ENCODE assay signal across 27 mouse cellular contexts in genomic region chr3:104668989-104669388, GRCm38 (mm10). TPM values are rescaled to one million over a fixed set of nuclear protein-coding genes. Genes with fewer than 3 reads are reported as not detected.
DNase-seq lines count a peak whose midpoint lies in the region; ATAC-seq lines count a peak whose summit lies in the region.
"Had no signal": no experiment of that assay in that cellular context is flagged by ENCODE, and none has a peak within 500 bp of the region (broad histone marks: within the 10 kb centered on the region; RNA-seq: fewer than 3 reads in every experiment).

No protein-coding gene starts in this region.

- 68% methylated on average over 5 of the region's 5 CpGs for WGBS in liver, embryonic 13.5 days (ENCODE audit: insufficient replicate concordance)
- 90% methylated on average over 5 of the region's 5 CpGs for WGBS in hindbrain, embryonic 13.5 days

- H3K4me3 ChIP-seq in liver, embryonic 13.5 days (replicated peaks), result no peak overlapping the region
- H3K4me3 ChIP-seq in hindbrain, embryonic 13.5 days, result no peak overlapping the region
- H3K4me3 ChIP-seq: embryonic facial prominence, embryonic 13.5 days; forebrain, embryonic 15.5 days; limb, embryonic 13.5 days; lung, embryonic 15.5 days had no signal

- H3K36me3 ChIP-seq in liver, embryonic 13.5 days, result no peaks in the 10 kb centered on the region
- no peaks in the 10 kb centered on the region for H3K36me3 ChIP-seq in hindbrain, embryonic 13.5 days
- H3K36me3 ChIP-seq: embryonic facial prominence, embryonic 13.5 days; forebrain, embryonic 15.5 days; G1E; limb, embryonic 13.5 days; lung, embryonic 15.5 days had no signal

- peak overlapping the region; percentile 61; the same call in 1 of the 2 replicates for H3K27ac ChIP-seq in liver, embryonic 13.5 days
- H3K27ac ChIP-seq in hindbrain, embryonic 13.5 days, result no peak overlapping the region
- H3K27ac ChIP-seq: embryonic facial prominence, embryonic 13.5 days; forebrain, embryonic 15.5 days; limb, embryonic 13.5 days; lung, embryonic 15.5 days had no signal

- H3K27me3 ChIP-seq in liver, embryonic 13.5 days, result no peaks in the 10 kb centered on the region
- H3K27me3 ChIP-seq in hindbrain, embryonic 13.5 days, result no peaks in the 10 kb centered on the region
- H3K27me3 ChIP-seq: CH12.LX; embryonic facial prominence, embryonic 13.5 days; forebrain, embryonic 15.5 days; limb, embryonic 13.5 days; lung, embryonic 15.5 days; Patski had no signal

- H3K4me1 ChIP-seq in liver, embryonic 13.5 days (replicated peaks), result peaks cover 70% of the 10 kb centered on the region
- H3K4me1 ChIP-seq in hindbrain, embryonic 13.5 days (replicated peaks), result peaks cover 19% of the 10 kb centered on the region

- no peak for ATAC-seq in liver, embryonic 13.5 days (ENCODE audit: low read depth)
- ATAC-seq in hindbrain, embryonic 13.5 days (ENCODE audit: low FRiP score), result no peak
- ATAC-seq: forebrain, embryonic 15.5 days; Patski had no signal

- no peak overlapping the region for H3K4me2 ChIP-seq in liver, embryonic 13.5 days
- H3K4me2 ChIP-seq in hindbrain, embryonic 13.5 days, result no peak overlapping the region
- H3K4me2 ChIP-seq: embryonic facial prominence, embryonic 13.5 days; forebrain, embryonic 15.5 days; heart, embryonic 11.5 days; limb, embryonic 13.5 days; lung, embryonic 15.5 days had no signal

- 0 out of 2 replicates have a peak overlapping the region, but pooled peaks have one; percentile 4 for H3K9ac ChIP-seq in liver, embryonic 13.5 days
- no peak overlapping the region for H3K9ac ChIP-seq in hindbrain, embryonic 13.5 days
- H3K9ac ChIP-seq: embryonic facial prominence, embryonic 13.5 days; forebrain, embryonic 15.5 days; limb, embryonic 13.5 days; lung, embryonic 15.5 days had no signal

- DNase-seq in spleen, adult 12 weeks (ENCODE audit: low spot score), result peak; percentile 52
- no peak for DNase-seq in spleen, adult 18-20 months
- DNase-seq in liver, embryonic 13.5 days, result peak; percentile 18
- DNase-seq in spleen, postnatal 10 days (ENCODE audit: low spot score in 2 of 2), result peak; percentile 55 to 66
- no peak for DNase-seq in B cell, adult 2 months
- no peak for DNase-seq in thymus, postnatal 0 days (ENCODE audit: low spot score)
- DNase-seq: adrenal gland, adult 2 months; cerebellum, adult 2 months; cerebellum, postnatal 25 days; embryo, embryonic 11 days; gastrocnemius, postnatal 10 days; heart, adult 11 months; kidney, adult 2 months; kidney, postnatal 14 days; layer of hippocampus, postnatal 36 days; lung, postnatal 4 days; midbrain, embryonic 14.5 days; thymus, adult 2 months had no signal

- H3K9me3 ChIP-seq in liver, embryonic 13.5 days (replicated peaks), result no peaks in the 10 kb centered on the region
- no peaks in the 10 kb centered on the region for H3K9me3 ChIP-seq in hindbrain, embryonic 13.5 days
- H3K9me3 ChIP-seq: embryonic facial prominence, embryonic 13.5 days; forebrain, embryonic 15.5 days; G1E; limb, embryonic 13.5 days; lung, embryonic 15.5 days had no signal

RNA-seq across cellular contexts. Expression of gene Slc16a1, which starts 30.5 kb away (rescaled TPM):
- polyA plus RNA-seq in liver, embryonic 13.5 days (2015; fragmentation: Nextera tagmentation; extraction: Ambion mirVana), result 81.9 and 106 TPM in 2 replicates
- 8.3 and 8.4 TPM in 2 replicates for polyA plus RNA-seq in hindbrain, embryonic 13.5 days (2015; fragmentation: Nextera tagmentation; extraction: Ambion mirVana)
- 82.5 and 84.3 TPM in 2 replicates for polyA plus RNA-seq in thymus, postnatal 0 days (2015; fragmentation: Nextera tagmentation; extraction: Ambion mirVana)

Comparison
In these comparisons a context has a peak if more than half of its experiments do, and no peak if none do; other contexts are left out.
1. DNase-seq: peak in spleen, adult 12 weeks (single experiment), liver, embryonic 13.5 days (single experiment) and spleen, postnatal 10 days (2 of 2); none in spleen, adult 18-20 months (0 of 2), B cell, adult 2 months (0 of 2) and thymus, postnatal 0 days (single experiment).